Mouse (Mus musculus) bone marrow macrophage, adult 2 months (primary cell): Measurements from ENCODE around the gene 2310030G06Rik.

ENCODE experiments used
- CTCF ChIP-seq: IDR thresholded peaks from 2 replicates; pipeline ENCODE4 v1.5.1; 2012; ENCODE audit warnings: low read depth, mild to moderate bottlenecking, low read length, moderate library complexity
- POLR2A ChIP-seq: IDR thresholded peaks from 2 replicates; pipeline ENCODE4 v1.6.1; 2012; ENCODE audit warnings: mild to moderate bottlenecking, low read depth, low read length, borderline replicate concordance

DNA sequence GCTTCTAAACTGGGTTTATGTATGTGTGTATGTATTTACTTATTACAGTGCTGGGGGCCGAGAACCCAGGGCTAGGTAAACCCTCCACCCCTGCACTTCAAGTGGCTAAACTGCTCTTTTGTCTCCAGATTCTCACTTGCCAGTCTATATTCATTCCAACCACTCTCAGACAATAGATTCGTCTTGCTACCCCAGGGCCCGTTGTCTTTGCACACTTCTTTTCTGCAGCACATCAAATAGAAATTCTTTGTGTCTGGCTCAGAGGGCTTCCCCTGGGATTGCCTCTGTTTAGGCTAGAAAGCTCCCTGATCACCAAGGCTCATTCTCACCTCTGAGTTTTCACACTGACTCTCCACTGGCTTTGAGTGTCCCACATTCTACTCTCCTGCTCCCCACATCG is 13.8 kb downstream of the 2310030G06Rik start:
- no peak for TF ChIP-seq POLR2A
- TF ChIP-seq CTCF, result no peak
